Mouse (Mus musculus) large intestine, adult 2 months (tissue): ENCODE results near the gene Ccdc51. TPM values are rescaled to one million over a fixed set of nuclear protein-coding genes. Genes with fewer than 3 reads are reported as not detected.
"Not testable (repeated sequence)": the region's sequence is repeated elsewhere in the genome, so short reads cannot be mapped to it uniquely, and the experiment has no call there.

Source experiments
- DNase-seq: peaks from one replicate; pipeline ENCODE4 v3.0.0-alpha.2; 2012; ENCODE audit warnings: low read depth, low spot score
- WGBS: fragments of 180-500 bp; shearing (Covaris S2); methylation state at CpG from one replicate; pipeline ENCODE4 v1.1.7; 2018; 5-methylcytosine and 5-hydroxymethylcytosine counted together
- polyA plus RNA-seq: library from polyadenylated mRNA; depleted of rRNA; stranded (reverse); fragments of >200 nt; gene quantifications from 2 replicates; pipeline ENCODE4 v1.2.3, GENCODE M21; 2012; rRNA removed

Gene Ccdc51
- polyA plus RNA-seq, 1 experiment = 11.3 TPM

DNA sequence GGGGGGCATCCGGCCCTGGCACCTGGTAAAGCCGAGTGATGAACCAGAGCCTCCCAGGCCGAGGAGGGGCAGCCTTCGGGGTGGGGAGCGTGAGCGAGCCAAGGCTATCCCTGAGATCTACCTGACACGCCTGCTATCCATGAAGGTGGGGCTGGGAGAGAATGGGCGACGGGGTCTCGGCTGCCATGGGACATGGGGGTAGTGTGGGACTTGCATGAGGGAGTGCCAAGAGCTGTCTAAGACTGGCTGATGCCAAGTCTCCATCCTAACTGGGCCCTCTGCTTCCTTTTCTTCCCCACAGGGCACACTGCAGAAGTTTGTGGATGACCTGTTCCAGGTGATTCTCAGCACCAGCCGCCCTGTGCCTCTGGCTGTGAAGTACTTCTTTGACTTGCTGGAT is 32.0 kb downstream of the Ccdc51 start:
- WGBS = 92% methylated on average over 11 of the region's 11 CpGs
- no peak for DNase-seq

DNA sequence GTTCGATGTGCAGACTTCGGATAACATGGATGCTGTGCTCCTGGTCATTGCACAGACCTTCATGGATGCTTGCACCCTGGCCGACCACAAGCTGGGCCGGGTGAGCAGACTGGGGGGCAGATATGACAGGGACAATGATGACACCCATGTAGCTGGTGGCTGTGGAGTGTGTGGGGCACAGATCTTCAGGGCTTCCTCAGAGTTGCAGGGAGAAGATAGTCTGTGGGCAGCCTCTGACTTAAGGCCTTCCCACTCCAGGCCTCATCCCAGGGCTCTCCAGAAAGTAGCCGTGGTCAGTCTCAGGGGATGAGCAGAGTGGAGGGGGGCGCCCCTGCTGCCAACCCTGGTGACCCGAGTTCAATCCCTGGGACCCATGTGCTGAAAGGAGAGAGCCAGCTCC is 32.6 kb downstream of the Ccdc51 start:
- 91% methylated on average over 7 of the region's 7 CpGs for WGBS
- DNase-seq = no peak

DNA sequence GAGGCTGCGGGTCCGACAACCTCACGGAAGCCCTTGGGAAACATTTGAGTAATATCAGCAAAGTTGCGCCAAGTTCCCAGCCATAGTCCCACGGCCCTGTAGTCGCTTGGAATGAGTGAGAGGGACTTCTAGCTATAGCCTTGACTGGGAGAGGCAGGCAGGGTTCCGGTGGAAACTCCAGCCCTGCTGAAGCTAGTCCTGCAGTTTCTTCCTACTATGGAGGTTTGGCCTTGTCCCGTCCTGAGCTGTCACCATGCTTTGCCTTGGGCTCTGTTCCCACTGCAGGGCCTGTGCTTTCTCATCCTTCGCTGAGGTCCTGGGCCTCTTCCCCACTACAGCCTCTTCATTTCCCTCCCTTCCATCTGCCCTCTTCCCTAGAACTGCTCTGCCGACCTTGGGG is 33.9 kb downstream of the Ccdc51 start:
- DNase-seq = no peak
- WGBS = 90% methylated on average over 10 of the region's 10 CpGs

DNA sequence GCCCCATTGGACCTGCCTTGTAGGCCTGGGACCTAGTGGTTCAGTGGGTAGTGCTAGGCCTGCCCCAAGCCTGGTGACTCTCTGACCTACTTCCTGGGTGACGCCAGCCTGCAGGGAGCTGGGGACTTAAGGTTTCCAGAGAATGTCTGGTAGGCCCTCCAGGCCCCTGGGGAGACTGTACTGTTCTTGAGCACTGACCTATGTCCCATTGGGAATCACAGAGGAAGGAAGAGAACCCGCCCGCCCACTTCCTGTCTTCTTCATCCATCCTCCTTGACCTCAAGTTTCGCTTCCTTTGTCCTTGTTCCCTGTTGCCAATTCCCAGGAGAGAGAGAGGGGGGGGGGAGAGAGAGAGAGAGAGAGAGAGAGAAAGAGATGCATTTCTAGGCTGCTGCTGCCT is 35.8 kb downstream of the Ccdc51 start:
- no peak for DNase-seq
- 82% methylated on average over 4 of the region's 4 CpGs for WGBS

DNA sequence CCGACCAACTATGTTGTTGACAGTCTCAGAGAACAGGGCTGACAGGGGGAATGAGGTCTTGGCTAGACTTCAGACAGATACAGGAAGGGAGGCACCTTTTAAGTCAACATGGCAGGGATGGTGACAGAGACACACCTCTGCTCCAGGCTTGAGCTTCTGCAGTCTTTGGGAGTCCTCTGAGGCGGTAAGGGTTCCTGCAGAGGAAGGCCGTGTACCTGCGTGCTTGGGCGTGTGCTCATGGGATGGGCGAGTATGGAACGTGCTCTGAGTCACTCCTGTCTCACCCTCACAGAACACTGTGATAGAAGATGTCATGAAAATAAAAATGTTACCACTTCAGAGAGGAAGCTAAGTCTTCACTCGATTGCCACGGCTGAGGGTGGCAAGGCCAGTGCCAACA is 37.3 kb downstream of the Ccdc51 start:
- 36% methylated on average over 9 of the region's 9 CpGs for WGBS
- no peak for DNase-seq

DNA sequence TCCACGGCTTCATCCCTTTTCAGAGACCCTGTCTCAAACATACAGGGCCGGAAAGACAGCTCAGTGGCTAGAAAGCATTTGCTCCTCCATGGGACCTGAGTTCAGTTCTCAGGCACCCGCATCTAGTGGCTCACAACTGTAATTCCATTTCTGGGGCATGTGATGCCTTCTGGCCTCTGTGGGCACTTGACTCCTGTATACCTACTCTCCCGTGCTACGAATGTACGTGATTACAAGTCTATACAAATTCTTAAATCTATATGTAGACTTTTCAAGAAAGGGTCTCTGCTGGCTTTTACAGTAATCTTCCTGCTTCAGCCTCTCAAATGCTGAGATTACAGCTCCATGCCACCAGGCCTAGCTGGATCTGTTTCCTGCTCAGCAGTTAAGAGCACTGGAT is 38.7 kb downstream of the Ccdc51 start:
- no peak for DNase-seq
- WGBS = 91% methylated on average over 6 of the region's 6 CpGs

DNA sequence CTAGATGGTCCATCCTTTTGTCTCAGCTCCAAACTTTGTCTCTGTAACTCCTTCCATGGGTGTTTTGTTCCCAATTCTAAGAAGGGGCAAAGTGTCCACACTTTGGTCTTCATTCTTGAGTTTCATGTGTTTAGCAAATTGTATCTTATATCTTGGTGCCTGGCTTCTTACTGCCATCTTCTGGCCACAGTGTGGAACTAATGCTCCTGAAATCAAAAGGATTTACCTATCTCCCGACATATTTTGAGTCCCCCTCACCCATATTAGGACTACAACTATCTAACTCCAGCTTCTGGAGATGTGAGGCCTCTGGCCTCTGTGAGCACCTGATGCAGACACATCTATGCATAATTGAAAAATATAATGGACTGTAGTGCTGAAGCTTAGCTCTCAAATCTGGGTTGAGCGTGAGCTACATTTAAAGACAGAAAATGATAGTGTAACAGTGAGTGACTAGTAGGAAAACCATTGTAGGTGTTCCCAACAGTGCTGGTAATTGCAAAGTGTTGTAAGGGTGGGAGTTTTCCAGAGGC is 40.3 kb downstream of the Ccdc51 start:
- 46% methylated on average over 2 of the region's 2 CpGs for WGBS
- DNase-seq = no peak

DNA sequence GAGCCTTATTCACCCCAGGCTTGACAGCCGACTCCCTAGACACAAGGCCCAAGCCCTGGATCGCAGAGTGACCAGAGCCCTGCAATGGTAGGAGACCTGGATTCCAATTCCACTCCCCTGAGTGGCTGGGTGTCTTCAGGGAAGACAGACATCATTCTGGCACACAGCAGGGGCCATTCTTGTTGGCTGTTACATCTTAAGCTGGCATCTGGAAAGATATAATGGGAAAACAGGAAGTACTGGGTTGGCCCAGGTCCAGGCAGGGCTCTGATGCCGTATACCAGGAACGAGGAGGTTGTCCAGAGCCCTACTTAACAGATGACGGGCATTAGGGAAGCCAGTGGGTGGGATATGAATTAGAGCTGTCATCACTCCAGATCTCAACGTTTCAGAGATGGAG is 41.0 kb downstream of the Ccdc51 start:
- no peak for DNase-seq
- WGBS = 27% methylated on average over 6 of the region's 6 CpGs

DNA sequence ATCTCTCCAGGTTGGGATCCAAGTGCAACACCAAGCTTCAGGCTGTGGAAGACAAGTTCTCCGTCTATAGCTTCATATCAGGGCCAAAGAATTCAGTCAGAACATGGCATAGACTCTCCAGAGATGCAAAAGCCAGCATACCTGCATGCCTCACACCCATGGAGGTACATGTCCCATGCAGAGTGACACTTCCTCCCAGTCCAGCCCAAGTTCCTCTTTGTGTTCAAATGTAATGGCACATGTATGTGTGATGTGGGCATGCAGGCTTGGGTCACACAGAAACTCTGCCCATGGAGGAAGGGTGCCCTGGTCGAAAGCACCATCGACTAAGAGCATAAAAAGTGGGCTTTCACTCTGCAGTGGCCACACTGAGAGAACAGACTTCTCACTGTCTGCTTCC is 41.9 kb downstream of the Ccdc51 start:
- WGBS = 88% methylated on average over 3 of the region's 3 CpGs

DNA sequence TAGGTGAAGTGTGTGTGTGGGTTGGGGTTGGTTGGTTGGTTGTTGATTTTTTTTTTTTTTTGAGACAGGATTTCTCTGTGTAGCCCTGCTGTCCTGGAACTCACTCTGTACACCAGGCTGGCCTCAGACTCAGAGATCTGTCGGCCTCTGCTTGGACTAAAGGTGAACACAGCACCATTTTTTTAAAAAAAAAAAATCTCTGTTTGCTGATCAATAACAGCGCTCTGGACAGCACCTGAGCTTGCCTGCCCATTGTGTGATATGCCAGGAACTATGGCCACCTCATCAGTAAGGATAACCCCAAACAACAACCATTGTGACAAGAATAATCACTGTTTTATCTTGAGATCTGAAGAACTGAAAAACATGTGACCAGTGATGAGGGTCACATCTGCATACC is 42.8 kb downstream of the Ccdc51 start:
- DNase-seq = no peak
- WGBS = 74% methylated on average over 2 of the region's 2 CpGs

More for the DNA sequence above, 41.9 kb downstream of the Ccdc51 start:
- DNase-seq = no peak

DNA sequence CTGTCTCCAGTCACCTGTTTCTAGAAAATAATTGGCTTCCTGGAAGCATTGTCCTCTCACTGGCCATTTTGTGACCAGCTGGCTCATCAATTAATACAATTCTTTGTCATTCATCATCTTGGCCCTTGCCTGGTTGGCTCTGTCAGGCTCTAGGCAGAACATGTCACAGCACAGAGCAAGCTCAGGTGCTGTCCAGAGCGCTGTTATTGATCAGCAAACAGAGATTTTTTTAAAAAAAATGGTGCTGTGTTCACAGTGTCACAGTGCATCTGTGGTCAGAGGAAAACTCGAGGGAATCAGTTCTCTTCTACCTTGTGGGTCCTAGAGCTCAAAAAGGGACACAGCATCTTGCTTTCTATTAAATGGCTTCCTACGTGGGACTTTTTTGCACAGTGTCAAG is 43.2 kb downstream of the Ccdc51 start:
- DNase-seq = no peak
- 68% methylated on average over 3 of the region's 3 CpGs for WGBS

DNA sequence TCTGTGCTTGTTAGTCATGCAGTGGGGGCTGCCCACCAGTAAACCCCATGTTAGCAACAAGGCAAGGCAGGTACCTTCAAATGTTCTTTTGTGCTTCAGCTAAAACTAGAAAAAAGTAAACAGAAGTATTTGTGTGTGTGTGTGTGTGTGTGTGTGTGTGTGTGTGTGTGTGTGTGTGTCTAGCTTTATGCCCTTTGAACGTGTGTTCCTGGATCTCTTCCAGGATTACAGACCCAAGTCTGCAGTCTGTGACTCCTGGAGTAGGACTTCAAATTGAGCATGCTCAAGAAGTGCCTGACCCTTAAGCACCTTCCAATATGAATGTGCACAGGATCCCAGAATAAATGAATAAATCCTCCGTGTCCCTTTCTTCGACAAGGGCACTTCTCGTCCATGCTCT is 44.8 kb downstream of the Ccdc51 start:
- WGBS = 67% methylated on average over 4 of the region's 4 CpGs
- DNase-seq = no peak

DNA sequence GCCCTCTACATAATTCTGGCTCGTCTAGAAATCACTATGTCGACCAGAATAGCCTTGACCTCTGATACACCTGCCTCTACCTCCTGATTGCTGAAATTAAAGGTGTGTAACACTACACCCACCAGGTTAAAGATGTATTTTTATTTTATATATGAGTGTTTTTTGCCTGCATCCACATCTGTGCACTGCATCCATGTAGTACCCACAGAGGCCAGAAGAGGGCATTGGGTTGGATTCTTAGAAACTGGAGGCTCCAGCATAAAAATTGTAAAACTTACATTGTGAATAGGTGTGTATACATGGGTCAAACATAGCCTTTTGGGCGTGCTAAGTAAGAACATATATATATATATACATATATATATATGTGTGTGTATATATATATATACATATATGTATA is 45.9 kb downstream of the Ccdc51 start:
- DNase-seq = no peak
- 32% methylated on average over 3 of the region's 3 CpGs for WGBS

DNA sequence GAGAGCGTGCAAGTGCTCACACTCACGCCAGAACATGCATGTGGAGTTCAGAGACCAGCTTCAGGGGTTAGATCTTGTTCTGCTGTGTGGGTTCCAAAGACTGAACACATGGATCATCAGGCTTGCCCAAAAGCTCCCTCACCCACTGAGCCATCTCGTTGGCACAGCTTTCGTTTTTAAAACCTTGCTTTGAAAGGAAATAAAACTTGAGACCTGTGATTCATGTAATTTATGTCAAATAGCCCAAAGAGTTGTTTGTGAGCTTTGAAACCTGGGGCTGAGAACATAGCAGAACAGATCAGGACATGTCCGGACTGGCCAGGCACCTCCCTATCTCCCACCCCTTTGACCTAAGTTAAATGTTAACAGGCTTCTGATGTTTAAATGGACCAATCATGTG is 47.8 kb downstream of the Ccdc51 start:
- 70% methylated on average over 5 of the region's 5 CpGs for WGBS

DNA sequence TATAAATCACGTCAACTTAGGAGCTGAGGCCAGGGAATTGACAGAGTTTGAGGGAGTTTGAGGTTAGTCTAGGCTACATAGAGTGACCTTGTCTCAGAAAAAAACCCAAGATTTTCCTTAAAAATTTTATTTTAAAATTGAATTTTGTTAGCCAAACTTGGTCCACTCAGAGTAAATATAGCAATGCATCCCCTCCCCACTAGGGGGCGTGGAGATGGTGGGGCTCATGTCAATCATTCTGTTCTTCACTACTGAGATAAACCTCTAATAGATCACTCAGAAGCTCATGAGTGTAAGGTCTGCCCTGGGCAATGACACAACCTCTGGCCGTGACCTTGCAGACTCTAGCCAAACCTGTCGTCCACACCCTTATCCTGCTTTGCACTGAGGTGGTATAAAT is 58.1 kb downstream of the Ccdc51 start:
- 60% methylated on average over 4 of the region's 4 CpGs for WGBS
- not testable (repeated sequence) for DNase-seq

More for the DNA sequence above, 47.8 kb downstream of the Ccdc51 start:
- DNase-seq = no peak

Other genes starting within 250 kb of the Ccdc51 start
- 598 and 654 TPM in 2 replicates for gene Slc26a6, start 229.2 kb upstream of the Ccdc51 start, polyA plus RNA-seq
- gene Tmem89, start 167.9 kb upstream of the Ccdc51 start, polyA plus RNA-seq = 6.7 and 9.8 TPM in 2 replicates
- gene Uqcrc1, start 145.9 kb upstream of the Ccdc51 start, polyA plus RNA-seq = 866 and 953 TPM in 2 replicates
- gene Col7a1, start 128.9 kb upstream of the Ccdc51 start, polyA plus RNA-seq = 1.0 and 1.3 TPM in 2 replicates
- 0.09 and 0.25 TPM in 2 replicates for gene Ucn2, start 96.5 kb upstream of the Ccdc51 start, polyA plus RNA-seq
- 68.2 and 119 TPM in 2 replicates for gene Pfkfb4, start 90.7 kb upstream of the Ccdc51 start, polyA plus RNA-seq
- gene Shisa5, start 43.9 kb upstream of the Ccdc51 start, polyA plus RNA-seq = 334 and 413 TPM in 2 replicates
- 65.2 and 93.3 TPM in 2 replicates for gene Trex1, start 22.8 kb upstream of the Ccdc51 start, polyA plus RNA-seq
- gene Atrip, start 8.4 kb upstream of the Ccdc51 start, polyA plus RNA-seq = 11.7 and 13.7 TPM in 2 replicates
- 48.8 and 51.7 TPM in 2 replicates for gene Tma7, start 94 bp downstream of the Ccdc51 start, polyA plus RNA-seq
- gene Plxnb1, start 12.9 kb downstream of the Ccdc51 start, polyA plus RNA-seq = 2.5 and 3.4 TPM in 2 replicates
- gene Fbxw21, start 79.5 kb downstream of the Ccdc51 start, polyA plus RNA-seq = not detected in 2 replicates
- not detected in 2 replicates for gene Fbxw13, start 113.5 kb downstream of the Ccdc51 start, polyA plus RNA-seq
- gene Fbxw20, start 152.3 kb downstream of the Ccdc51 start, polyA plus RNA-seq = not detected in 2 replicates
- not detected in 2 replicates for gene Fbxw14, start 205.2 kb downstream of the Ccdc51 start, polyA plus RNA-seq